Mouse (Mus musculus) ES-Bruce4 (cell line): ENCODE measurements at regions not wholly inside any gene's neighbourhood (a gene's known extent, or its start where the extent isn't known, plus 50 kb on each side); places are given as distances from the start of the nearest gene placed in this dataset.

Source experiments
- CTCF ChIP-seq: IDR thresholded peaks from one replicate; pipeline ENCODE4 v1.8.1; 2011; ENCODE audit warnings: low read depth, low read length
- EP300 ChIP-seq: IDR thresholded peaks from 2 replicates; pipeline ENCODE4 v1.6.1; 2011; ENCODE audit warnings: low read depth, low read length; ENCODE audit not compliant: insufficient read depth
- POLR2A ChIP-seq: IDR thresholded peaks from one replicate; pipeline ENCODE4 v1.8.1; 2011; ENCODE audit warnings: low read length; ENCODE audit not compliant: insufficient read depth

DNA sequence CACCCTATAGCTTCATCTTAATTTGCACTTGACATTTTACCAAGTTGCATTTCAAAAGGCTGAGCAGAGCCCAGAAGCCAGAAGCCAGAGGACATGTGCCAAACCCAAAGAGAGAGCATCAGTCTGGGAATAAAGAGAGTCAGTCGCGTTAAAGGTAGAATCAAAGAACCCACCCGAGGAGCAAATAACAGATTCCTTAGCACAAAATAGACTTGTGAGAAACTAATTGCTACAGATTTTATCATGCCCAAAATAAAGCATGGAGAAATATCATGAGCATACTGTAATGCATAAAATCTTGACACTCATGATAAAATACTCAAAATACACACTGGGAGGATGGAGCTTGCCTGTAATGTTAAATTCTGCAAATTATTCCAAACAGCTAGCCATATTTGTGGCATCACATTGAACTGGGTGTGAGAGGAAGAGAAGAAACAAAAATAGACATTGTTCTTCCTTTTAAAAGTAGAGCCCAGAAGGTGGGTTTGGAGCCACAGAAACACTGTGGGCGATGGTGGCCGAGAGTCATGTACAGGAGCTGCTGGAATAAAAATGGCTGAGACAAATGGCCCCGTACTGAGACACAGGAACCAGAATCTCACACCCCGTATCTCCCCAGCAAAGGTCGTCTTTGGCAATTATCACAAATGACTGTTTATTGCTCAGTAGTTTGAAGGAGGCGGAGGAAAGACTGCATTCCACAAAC is 317.2 kb downstream of the Klf6 start:
- TF ChIP-seq POLR2A, result no peak
- TF ChIP-seq CTCF, result no peak
- TF ChIP-seq EP300, result no peak
